Mouse (Mus musculus): Measurements from ENCODE around the gene Skap1. TPM values are rescaled to one million over a fixed set of nuclear protein-coding genes. Genes with fewer than 3 reads are reported as not detected.

Gene Skap1
- total and polyA plus RNA-seq, 3 experiments, result not detected

GRCm38 (mm10) chr11:96668367-96668766, 204.0 kb downstream of the Skap1 start (continued):
- no peak for TF ChIP-seq GABPA (IDR thresholded peaks at IDR 0.05; ENCODE audit: low read depth, low read length)
- no peak for TF ChIP-seq USF2 (IDR thresholded peaks at IDR 0.05; ENCODE audit: borderline replicate concordance in 1 of 2, insufficient read depth in 1 of 2, low read depth in 1 of 2, low read length in 2 of 2)
- no peak for TF ChIP-seq ZNF384 (IDR thresholded peaks at IDR 0.05; ENCODE audit: low read depth, low read length)
- TF ChIP-seq UBTF (IDR thresholded peaks at IDR 0.05; ENCODE audit: borderline replicate concordance, insufficient read depth, low read depth, low read length), result no peak
- TF ChIP-seq KAT2A (conservative IDR thresholded peaks at IDR 0.05; ENCODE audit: low read depth, low read length), result no peak
- no peak for TF ChIP-seq RAD21 (IDR thresholded peaks at IDR 0.05; ENCODE audit: low read depth, low read length)

- peaks cover under 1 to 7% of the 10 kb centered on the region in 2 experiments; a peak in 3 of 4 replicates for H3K4me1 ChIP-seq (ENCODE audit: control insufficient read depth in 1 of 2, insufficient read depth in 2 of 2, low read length in 2 of 2)
- H3K27ac ChIP-seq (ENCODE audit: control insufficient read depth, low read depth, low read length), result no peak overlapping the region
- H3K36me3 ChIP-seq (ENCODE audit: control insufficient read depth in 1 of 2, insufficient read depth in 2 of 2, low read length in 2 of 2), result peaks cover 0 to under 1% of the 10 kb centered on the region in 2 experiments; a peak in 2 of 4 replicates
- H3K4me3 ChIP-seq (ENCODE audit: control insufficient read depth in 1 of 2, insufficient read depth in 1 of 2, low read depth in 2 of 2, low read length in 2 of 2), result no peak overlapping the region
- H3K27me3 ChIP-seq (ENCODE audit: control insufficient read depth in 1 of 2, insufficient read depth in 2 of 2, low read length in 2 of 2), result peaks cover 10 to 16% of the 10 kb centered on the region in 2 experiments
- H3K9ac ChIP-seq (ENCODE audit: control insufficient read depth, low read depth, low read length, poor library complexity, severe bottlenecking), result no peak overlapping the region
- no peak for TF ChIP-seq HCFC1 (IDR thresholded peaks at IDR 0.05; ENCODE audit: low read depth, low read length)
- no peak for TF ChIP-seq ZKSCAN1 (IDR thresholded peaks at IDR 0.05; ENCODE audit: low read depth, low read length)
- no peak for TF ChIP-seq ZNF384 (IDR thresholded peaks at IDR 0.05; ENCODE audit: low read depth, low read length)
- no peak for TF ChIP-seq ZMIZ1 (IDR thresholded peaks at IDR 0.05; ENCODE audit: low read depth, low read length)
- peak in 2 of 3 experiments; percentile 17 to 31; a peak in 3 of 6 replicates for TF ChIP-seq CTCF (IDR thresholded peaks at IDR 0.05 in 2 of 3, conservative IDR thresholded peaks at IDR 0.05 in 1 of 3; ENCODE audit: control insufficient read depth in 1 of 3, insufficient read depth in 1 of 3, low read depth in 2 of 3, low read length in 3 of 3, poor library complexity in 1 of 3, severe bottlenecking in 1 of 3)
- peak; percentile 23 for TF ChIP-seq RAD21 (IDR thresholded peaks at IDR 0.05; ENCODE audit: low read depth, low read length)
- TF ChIP-seq GATA1 (IDR thresholded peaks at IDR 0.05; ENCODE audit: low read depth, low read length), result no peak
- no peaks in the 10 kb centered on the region for H3K9me3 ChIP-seq (replicated peaks; ENCODE audit: insufficient read depth, low read length)
- DNase-seq (ENCODE audit: low read depth, low spot score), result no peak
- H3K79me2 ChIP-seq (ENCODE audit: control insufficient read depth, insufficient read depth, low read length, poor library complexity), result no peaks in the 10 kb centered on the region
These were observed 209.4 kb downstream of the Skap1 start for GRCm38 (mm10) chr11:96673792-96674191.

- H3K36me3 ChIP-seq (ENCODE audit: control insufficient read depth in 1 of 2, insufficient read depth in 2 of 2, low read length in 2 of 2), result no peaks in the 10 kb centered on the region; a peak in 1 of 4 replicates
- DNase-seq (ENCODE audit: low read depth, low spot score), result no peak
- TF ChIP-seq POLR2AphosphoS5 (IDR thresholded peaks at IDR 0.05; ENCODE audit: borderline replicate concordance, low read depth, low read length), result no peak
- TF ChIP-seq MEF2A (IDR thresholded peaks at IDR 0.05; ENCODE audit: extremely low read depth, insufficient replicate concordance, low read depth, low read length, poor library complexity, severe bottlenecking), result no peak
- TF ChIP-seq USF1 (IDR thresholded peaks at IDR 0.05; ENCODE audit: low read depth, low read length), result 0 out of 2 replicates have a peak, but pooled peaks have one; percentile 6
- TF ChIP-seq POLR2A (IDR thresholded peaks at IDR 0.05; ENCODE audit: control insufficient read depth in 1 of 2, insufficient read depth in 1 of 2, low read depth in 1 of 2, low read length in 2 of 2, poor library complexity in 1 of 2), result no peak
- no peak for TF ChIP-seq ELF1 (IDR thresholded peaks at IDR 0.05; ENCODE audit: low read depth, low read length)
- peaks cover 9 to 12% of the 10 kb centered on the region in 2 experiments for H3K27me3 ChIP-seq (ENCODE audit: control insufficient read depth in 1 of 2, insufficient read depth in 2 of 2, low read length in 2 of 2)
- H3K79me2 ChIP-seq (ENCODE audit: control insufficient read depth, insufficient read depth, low read length, poor library complexity), result no peaks in the 10 kb centered on the region
- 0 out of 4 replicates have a peak, but pooled peaks cover 0 to 3% of the 10 kb centered on the region in 2 experiments for H3K4me1 ChIP-seq (ENCODE audit: control insufficient read depth in 1 of 2, insufficient read depth in 2 of 2, low read length in 2 of 2)
- H3K4me3 ChIP-seq (ENCODE audit: control insufficient read depth in 1 of 2, insufficient read depth in 1 of 2, low read depth in 2 of 2, low read length in 2 of 2), result no peak overlapping the region
- no peak overlapping the region for H3K27ac ChIP-seq (ENCODE audit: control insufficient read depth, low read depth, low read length)
- H3K9me3 ChIP-seq (replicated peaks; ENCODE audit: insufficient read depth, low read length), result no peaks in the 10 kb centered on the region
- H3K9ac ChIP-seq (ENCODE audit: control insufficient read depth, low read depth, low read length, poor library complexity, severe bottlenecking), result no peak overlapping the region
These were observed 210.5 kb downstream of the Skap1 start for GRCm38 (mm10) chr11:96674786-96675365.
